Mouse (Mus musculus): ENCODE measurements around the gene Cpeb4. TPM values are rescaled to one million over a fixed set of nuclear protein-coding genes. Genes with fewer than 3 reads are reported as not detected.

Gene Cpeb4
- 15.5 and 18.4 TPM in 2 replicates for polyA plus RNA-seq (2012; rRNA removed)

GRCm38 (mm10) chr11:31871911-31872310 is at the start of gene Cpeb4:
TSS of gene Cpeb4 (plus strand) at chr11:31872211.

DNA sequence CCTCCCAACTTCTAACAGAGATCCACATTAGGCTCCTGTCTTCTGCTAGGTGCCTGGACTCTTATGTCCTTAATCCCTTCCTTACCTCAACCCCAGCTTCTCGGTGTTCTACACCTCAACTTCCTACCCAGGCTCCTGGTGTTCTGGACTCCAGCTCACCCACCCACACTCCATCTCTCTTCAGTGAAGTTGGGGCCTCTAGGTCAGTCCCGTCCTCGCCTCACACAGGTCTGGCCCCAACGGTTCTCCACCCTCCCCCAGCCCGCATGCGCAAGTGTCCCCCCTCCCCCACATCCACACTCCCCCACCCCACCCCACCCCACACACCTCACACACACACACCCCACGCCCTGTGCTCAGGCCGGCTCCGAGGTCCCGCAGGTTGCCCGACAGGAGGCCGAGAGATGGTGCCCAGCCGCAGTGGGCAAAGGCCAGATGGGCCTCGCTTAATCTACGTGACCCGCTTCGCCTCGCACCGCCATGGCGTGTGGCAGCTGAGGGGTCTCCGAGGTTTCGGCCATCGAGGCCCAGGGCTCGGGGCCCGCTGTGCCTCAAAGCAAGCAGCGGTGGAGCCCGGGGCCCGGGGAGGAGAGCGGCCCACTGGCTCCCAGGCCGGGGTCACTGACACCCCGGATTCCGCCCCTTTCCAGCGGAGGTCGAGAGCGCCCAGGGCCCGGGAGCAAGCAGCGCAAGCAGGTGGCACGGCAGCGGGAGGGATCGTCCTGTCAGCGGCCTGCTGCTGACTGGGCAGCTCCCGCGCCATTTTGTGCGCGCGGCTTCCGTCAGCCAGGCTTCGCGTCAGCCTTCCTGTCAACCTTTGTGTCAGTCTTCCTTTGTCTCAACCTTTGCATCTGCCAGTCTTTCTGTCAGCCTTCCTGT is 93.5 kb downstream of the Cpeb4 start, which contains the start of gene 4930524B15Rik:
4930524B15Rik (plus strand) TSS at position 337 of the 879 bp plus-strand sequence.

Other genes starting within 250 kb of the Cpeb4 start
- 16.7 and 16.8 TPM in 2 replicates for gene Bod1, start 200.3 kb upstream of the Cpeb4 start, polyA plus RNA-seq (2012; rRNA removed)
- 0.02 TPM in 1 of 2 replicates, not detected in the other for gene 4930524B15Rik, start 93.4 kb downstream of the Cpeb4 start, polyA plus RNA-seq (2012; rRNA removed)
- 0.10 and 0.12 TPM in 2 replicates for gene Nsg2, start 128.3 kb downstream of the Cpeb4 start, polyA plus RNA-seq (2012; rRNA removed)